Mouse (Mus musculus) adrenal gland, postnatal 36 days (tissue): Measurements from ENCODE around the gene Fam114a2. TPM values are rescaled to one million over a fixed set of nuclear protein-coding genes. Genes with fewer than 3 reads are reported as not detected.

Experiments used
- DNase-seq, 2 experiments: peaks; one replicate each; pipeline ENCODE4 v3.0.0; 2021; ENCODE audit warnings: mixed read lengths in 1 of 2
- total RNA-seq, 2 experiments: library from RNA; stranded (reverse); gene quantifications; 2 replicates each; pipeline ENCODE4 v1.2.3; 2021

Gene Fam114a2
- total RNA-seq, 2 experiments from 2014 or later = 56.8 to 72.0 TPM

- DNase-seq = peak; percentile 23 to 57
Measured at GRCm38 (mm10) chr11:57434153-57434552, 84.3 kb downstream of the Fam114a2 start.

Other genes starting within 250 kb of the Fam114a2 start
- 10 to 100 TPM; 25.5 to 29.7 TPM for gene Mfap3, start within 50 bp of the Fam114a2 start, total RNA-seq
- 10 to 100 TPM; 47.0 to 51.6 TPM for gene Galnt10, start 126.8 kb upstream of the Fam114a2 start, total RNA-seq